Mouse (Mus musculus) brain, embryonic 14.5 days (tissue): ENCODE data around the gene Serpine1.

ENCODE experiments used
- CTCF ChIP-seq: fragments of 200-500 bp; IDR thresholded peaks from 2 replicates; pipeline ENCODE4 v1.5.1; 2012; ENCODE audit warnings: inconsistent platforms, mild to moderate bottlenecking, moderate library complexity, borderline replicate concordance; ENCODE audit not compliant: insufficient read depth, insufficient read length; ENCODE audit errors: extremely low read depth
- POLR2A ChIP-seq: fragments of 200-500 bp; IDR thresholded peaks from 2 replicates; pipeline ENCODE4 v1.6.1; 2012; ENCODE audit warnings: mild to moderate bottlenecking, inconsistent platforms, borderline replicate concordance; ENCODE audit not compliant: poor library complexity, insufficient read depth, insufficient read length, severe bottlenecking; ENCODE audit errors: extremely low read depth

DNA sequence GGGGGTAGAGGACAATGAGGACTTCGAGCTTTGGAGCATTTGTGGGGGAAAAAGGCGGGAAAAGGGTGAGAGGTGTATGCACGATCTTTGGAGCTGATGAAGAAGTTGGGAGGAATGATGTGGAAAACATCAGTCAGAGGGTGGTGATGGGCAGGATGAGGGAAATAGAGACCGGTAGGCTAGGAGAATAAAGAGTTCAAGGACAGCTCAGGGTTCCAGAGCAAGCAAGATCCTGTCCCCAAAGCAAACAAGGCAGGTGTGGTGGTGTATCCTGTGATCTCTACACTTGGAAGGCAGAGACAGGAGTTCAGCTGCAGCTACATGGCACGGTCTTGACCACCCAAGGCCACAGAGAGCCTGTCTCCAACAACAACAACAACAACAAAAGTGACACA, 25.7 kb downstream of the Serpine1 start:
- no peak for TF ChIP-seq POLR2A
- no peak for TF ChIP-seq CTCF
